Mouse (Mus musculus) MEL (cell line): ENCODE results near the gene Ank2.

ENCODE experiments used
- CTCF ChIP-seq, 3 experiments: IDR thresholded peaks in 2 of 3; conservative IDR thresholded peaks in 1 of 3; 2 replicates each; pipeline ENCODE4 v1.5.1; 2011 to 2012; ENCODE audit warnings: low read length in 3 of 3, low read depth in 2 of 3, mild to moderate bottlenecking in 2 of 3, improper control_type of control experiment in 1 of 3, inconsistent platforms in 1 of 3, mixed read lengths in 1 of 3, moderate library complexity in 1 of 3; ENCODE audit not compliant: control insufficient read depth in 1 of 3, insufficient read depth in 1 of 3, poor library complexity in 1 of 3, severe bottlenecking in 1 of 3
- EP300 ChIP-seq, 2 experiments: IDR thresholded peaks; 2 replicates each; pipeline ENCODE4 v1.6.1; 2011; ENCODE audit warnings: improper control_type of control experiment in 2 of 2, low read length in 2 of 2, low read depth in 1 of 2, mild to moderate bottlenecking in 1 of 2
- GATA1 ChIP-seq: IDR thresholded peaks from 2 replicates; pipeline ENCODE4 v1.6.1; 2011; ENCODE audit warnings: low read depth, low read length, improper control_type of control experiment
- HCFC1 ChIP-seq: IDR thresholded peaks from 2 replicates; pipeline ENCODE4 v1.6.1; 2012; ENCODE audit warnings: low read depth, mild to moderate bottlenecking, inconsistent platforms, low read length, improper control_type of control experiment, moderate library complexity
- MAX ChIP-seq: IDR thresholded peaks from 2 replicates; pipeline ENCODE4 v1.6.1; 2011; ENCODE audit warnings: low read length, improper control_type of control experiment
- MXI1 ChIP-seq: IDR thresholded peaks from 2 replicates; pipeline ENCODE4 v1.6.1; 2011; ENCODE audit warnings: mild to moderate bottlenecking, low read depth, low read length, improper control_type of control experiment
- NELFE ChIP-seq: IDR thresholded peaks from 2 replicates; pipeline ENCODE4 v1.6.1; 2011; ENCODE audit warnings: low read depth, low read length, improper control_type of control experiment
- NRF1 ChIP-seq: IDR thresholded peaks from 2 replicates; pipeline ENCODE4 v1.6.1; 2014; ENCODE audit warnings: low read depth, mild to moderate bottlenecking, inconsistent platforms, low read length, improper control_type of control experiment, moderate library complexity; ENCODE audit not compliant: poor library complexity, insufficient read depth, severe bottlenecking
- POLR2A ChIP-seq, 2 experiments: IDR thresholded peaks; 2 replicates each; pipeline ENCODE4 v1.6.1; 2011 to 2012; ENCODE audit warnings: low read length in 2 of 2, mild to moderate bottlenecking in 2 of 2, control low read depth in 1 of 2, improper control_type of control experiment in 1 of 2, low read depth in 1 of 2, moderate library complexity in 1 of 2; ENCODE audit not compliant: control insufficient read depth in 1 of 2, insufficient read depth in 1 of 2, poor library complexity in 1 of 2
- SMC3 ChIP-seq: IDR thresholded peaks from 2 replicates; pipeline ENCODE4 v1.6.1; 2011; ENCODE audit warnings: low read depth, low read length, improper control_type of control experiment
- TCF12 ChIP-seq: IDR thresholded peaks from 2 replicates; pipeline ENCODE4 v1.6.1; 2014; ENCODE audit warnings: low read depth, mild to moderate bottlenecking, inconsistent platforms, low read length, improper control_type of control experiment, moderate library complexity
- ZC3H11A ChIP-seq: IDR thresholded peaks from 2 replicates; pipeline ENCODE4 v1.6.1; 2012; ENCODE audit warnings: low read depth, mild to moderate bottlenecking, inconsistent platforms, low read length, improper control_type of control experiment
- ZNF384 ChIP-seq: IDR thresholded peaks from 2 replicates; pipeline ENCODE4 v1.6.1; 2012; ENCODE audit warnings: low read depth, mild to moderate bottlenecking, inconsistent platforms, low read length, improper control_type of control experiment

- TF ChIP-seq HCFC1 (no peak), CTCF (IDR thresholded peaks at IDR 0.05 in 2 of 3, conservative IDR thresholded peaks at IDR 0.05 in 1 of 3; ENCODE audit: control insufficient read depth in 1 of 3, insufficient read depth in 1 of 3, low read depth in 2 of 3, low read length in 3 of 3, poor library complexity in 1 of 3, severe bottlenecking in 1 of 3) (no peak), MAX (no peak), NELFE (no peak), ZNF384 (no peak), ZC3H11A (no peak), EP300 (IDR thresholded peaks at IDR 0.05; ENCODE audit: low read depth in 1 of 2, low read length in 2 of 2) (no peak), POLR2A (IDR thresholded peaks at IDR 0.05; ENCODE audit: control insufficient read depth in 1 of 2, insufficient read depth in 1 of 2, low read depth in 1 of 2, low read length in 2 of 2, poor library complexity in 1 of 2) (no peak), GATA1 (no peak), MXI1 (no peak), NRF1 (no peak), TCF12 (no peak), SMC3 (no peak)
Observed at GRCm38 (mm10) chr3:127361384-127361783, 137.8 kb downstream of the Ank2 start.
